Mouse (Mus musculus) hindbrain, embryonic 14.5 days (tissue): Measurements from ENCODE around the gene Bcas3. TPM values are rescaled to one million over a fixed set of nuclear protein-coding genes. Genes with fewer than 3 reads are reported as not detected.
A peak's percentile ranks its signal among the peaks of the same experiment; 100 is the strongest.

Experiments used
- ATAC-seq: fragments of 200-750 bp; cut with Nextera tagmentation; 2 replicates; pipeline ENCODE4 v1.8.0; 2017; ENCODE audit warnings: moderate number of reproducible peaks, mild to moderate bottlenecking, moderate TSS enrichment, moderate library complexity; ENCODE audit not compliant: low FRiP score
- DNase-seq: peaks from one replicate; pipeline ENCODE4 v3.0.0-alpha.2; 2015; ENCODE audit warnings: low spot score
- H3K27ac ChIP-seq: fragments of 300-500 bp; sonication (generic); 2 replicates; pipeline ENCODE4 v1.5.1; 2014; ENCODE audit warnings: mild to moderate bottlenecking, moderate library complexity
- H3K27me3 ChIP-seq: fragments of 300-500 bp; sonication (generic); 2 replicates; pipeline ENCODE4 v1.6.1; 2014; ENCODE audit warnings: mild to moderate bottlenecking, low read length, mixed read lengths; ENCODE audit not compliant: control insufficient read depth, insufficient read depth
- H3K36me3 ChIP-seq: fragments of 300-500 bp; sonication (generic); replicated peaks from 2 replicates; pipeline ENCODE4 v1.6.1; 2014; ENCODE audit not compliant: control insufficient read depth, insufficient read depth
- H3K4me1 ChIP-seq: fragments of 300-500 bp; sonication (generic); replicated peaks from 2 replicates; pipeline ENCODE4 v1.6.1; 2014; ENCODE audit warnings: antibody characterized with exemption, low read length, mixed read lengths; ENCODE audit not compliant: control insufficient read depth, insufficient read depth
- H3K4me2 ChIP-seq: fragments of 300-500 bp; sonication (generic); replicated peaks from 2 replicates; pipeline ENCODE4 v1.6.1; 2014; ENCODE audit warnings: mild to moderate bottlenecking, moderate library complexity
- H3K4me3 ChIP-seq: fragments of 300-500 bp; sonication (generic); replicated peaks from 2 replicates; pipeline ENCODE4 v1.5.1; 2014; ENCODE audit warnings: mild to moderate bottlenecking, low read length
- H3K9ac ChIP-seq: fragments of 300-500 bp; sonication (generic); 2 replicates; pipeline ENCODE4 v1.6.1; 2014
- H3K9me3 ChIP-seq: fragments of 300-500 bp; sonication (generic); 2 replicates; pipeline ENCODE4 v1.6.1; 2016; ENCODE audit warnings: low read length; ENCODE audit not compliant: control insufficient read depth
- WGBS: fragments of 180-500 bp; shearing (Covaris S2); extraction: QIAGEN DNeasy Blood & Tissue Kit; methylation state at CpG from one replicate; pipeline ENCODE4 v1.1.7; 2014; 5-methylcytosine and 5-hydroxymethylcytosine counted together
- polyA plus RNA-seq: library from polyadenylated mRNA; unstranded; fragments of >200 nt; fragmentation: Nextera tagmentation; extraction: Ambion mirVana; gene quantifications from 2 replicates; pipeline ENCODE4 v1.2.1, GENCODE M21; 2014

Gene Bcas3
- polyA plus RNA-seq, 1 experiment from 2014 or later: 29.2 TPM

DNA sequence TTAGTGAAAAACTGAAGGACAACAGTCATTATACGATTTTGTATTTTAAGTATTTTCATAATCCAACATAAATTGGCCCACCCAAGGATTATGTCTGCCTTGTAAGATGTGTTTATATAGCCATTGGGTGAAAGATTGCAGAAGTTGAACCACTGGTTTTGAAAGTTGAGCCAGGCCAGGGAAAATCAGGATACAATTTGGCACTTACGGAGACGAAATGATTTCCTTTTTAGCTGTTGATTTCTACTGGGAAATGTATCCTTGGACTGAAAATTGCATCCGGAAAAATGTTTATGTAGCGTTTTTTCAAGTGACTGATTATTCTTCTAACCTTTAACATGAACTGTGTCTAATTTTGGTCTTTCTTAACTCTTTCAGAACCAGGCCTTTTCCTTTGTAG is 260.1 kb downstream of the Bcas3 start:
- H3K27ac ChIP-seq: no peak overlapping the region
- H3K4me3 ChIP-seq: no peak overlapping the region
- H3K9me3 ChIP-seq: no peaks in the 10 kb centered on the region
- H3K4me1 ChIP-seq: no peaks in the 10 kb centered on the region
- H3K36me3 ChIP-seq: no peaks in the 10 kb centered on the region
- ATAC-seq: no peak
- no peaks in the 10 kb centered on the region for H3K27me3 ChIP-seq
- 82% methylated on average over 5 of the region's 5 CpGs for WGBS
- DNase-seq: no peak
- no peak overlapping the region for H3K4me2 ChIP-seq
- H3K9ac ChIP-seq: no peak overlapping the region

DNA sequence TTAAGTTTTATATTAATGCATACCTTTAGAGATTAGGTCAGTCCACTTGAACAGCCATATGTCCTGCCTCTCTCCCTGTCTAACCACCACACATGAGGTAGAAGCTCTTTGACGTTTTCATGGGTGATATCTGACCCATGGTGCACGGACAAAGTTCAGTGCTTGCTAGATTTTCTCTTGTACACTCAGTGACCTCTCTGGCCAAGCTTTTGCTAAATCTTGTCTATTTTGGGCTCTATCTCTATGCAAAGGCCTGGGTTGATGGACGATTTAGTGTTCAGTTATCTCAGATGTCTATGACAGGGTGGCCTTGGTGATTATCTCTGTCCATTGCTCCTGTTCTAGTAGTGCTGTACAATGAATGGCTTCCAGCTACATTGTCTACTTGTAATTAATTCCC is 260.6 kb downstream of the Bcas3 start:
- H3K9ac ChIP-seq: no peak overlapping the region
- H3K4me2 ChIP-seq: no peak overlapping the region
- no peaks in the 10 kb centered on the region for H3K36me3 ChIP-seq
- H3K4me1 ChIP-seq: no peaks in the 10 kb centered on the region
- DNase-seq: no peak
- H3K27me3 ChIP-seq: no peaks in the 10 kb centered on the region
- no peak overlapping the region for H3K27ac ChIP-seq
- no peak for ATAC-seq
- no peak overlapping the region for H3K4me3 ChIP-seq
- WGBS: 86% methylated on average over 3 of the region's 3 CpGs
- H3K9me3 ChIP-seq: no peaks in the 10 kb centered on the region

DNA sequence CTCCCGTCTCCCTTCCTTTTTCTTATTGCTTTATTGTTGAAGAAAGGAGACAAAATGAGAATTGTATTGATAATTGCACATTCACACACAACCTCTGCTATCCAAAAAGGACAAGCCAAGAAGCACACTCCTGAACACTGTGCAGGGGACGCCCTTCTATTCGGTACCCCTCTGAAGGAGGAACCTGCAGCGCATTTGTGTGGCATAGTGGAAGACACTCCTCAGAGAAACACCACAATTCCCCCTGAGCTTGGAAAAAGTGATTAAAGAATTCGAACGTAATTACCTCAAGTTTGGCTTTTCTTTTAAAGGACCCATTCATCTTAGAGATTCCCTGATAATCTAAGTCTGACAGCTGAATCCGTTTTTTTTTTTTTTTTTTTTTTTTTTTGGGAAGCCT is 261.5 kb downstream of the Bcas3 start:
- no peak overlapping the region for H3K4me2 ChIP-seq
- no peak overlapping the region for H3K4me3 ChIP-seq
- no peaks in the 10 kb centered on the region for H3K27me3 ChIP-seq
- no peaks in the 10 kb centered on the region for H3K9me3 ChIP-seq
- no peak for ATAC-seq
- H3K36me3 ChIP-seq: no peaks in the 10 kb centered on the region
- no peak overlapping the region for H3K9ac ChIP-seq
- 81% methylated on average over 7 of the region's 7 CpGs for WGBS
- H3K4me1 ChIP-seq: peaks cover 5% of the 10 kb centered on the region; the same call in 1 of the 2 replicates
- no peak overlapping the region for H3K27ac ChIP-seq
- DNase-seq: no peak

DNA sequence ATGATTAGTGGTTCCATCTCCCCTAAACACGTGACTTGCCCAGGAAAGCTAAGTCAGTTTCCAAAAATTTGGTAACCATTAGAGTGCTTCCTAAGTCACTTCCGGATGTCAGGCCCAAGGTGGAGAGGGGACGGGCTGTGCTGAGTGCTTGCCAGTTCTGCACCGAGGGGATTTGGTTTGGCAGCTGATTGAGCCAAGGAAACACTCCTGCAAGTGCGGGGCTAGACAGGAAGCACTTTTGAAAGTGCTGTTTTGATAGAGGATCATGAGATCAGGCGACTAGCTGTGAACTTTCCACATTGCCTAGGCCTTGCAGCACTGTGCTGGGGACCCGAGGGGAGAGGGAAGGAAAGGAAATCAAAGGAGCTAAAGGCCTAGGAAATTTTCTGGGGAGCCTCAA is 262.5 kb downstream of the Bcas3 start:
- Histone ChIP-seq H3K9ac (no peak overlapping the region), H3K27me3 (no peaks in the 10 kb centered on the region), H3K4me3 (no peak overlapping the region), H3K4me2 (no peak overlapping the region), H3K4me1 (peaks cover 5% of the 10 kb centered on the region; the same call in 1 of the 2 replicates), H3K9me3 (no peaks in the 10 kb centered on the region), H3K36me3 (no peaks in the 10 kb centered on the region), H3K27ac (no peak overlapping the region)
- ATAC-seq (no peak), DNase-seq (no peak)
- WGBS: 79% methylated on average over 7 of the region's 7 CpGs

DNA sequence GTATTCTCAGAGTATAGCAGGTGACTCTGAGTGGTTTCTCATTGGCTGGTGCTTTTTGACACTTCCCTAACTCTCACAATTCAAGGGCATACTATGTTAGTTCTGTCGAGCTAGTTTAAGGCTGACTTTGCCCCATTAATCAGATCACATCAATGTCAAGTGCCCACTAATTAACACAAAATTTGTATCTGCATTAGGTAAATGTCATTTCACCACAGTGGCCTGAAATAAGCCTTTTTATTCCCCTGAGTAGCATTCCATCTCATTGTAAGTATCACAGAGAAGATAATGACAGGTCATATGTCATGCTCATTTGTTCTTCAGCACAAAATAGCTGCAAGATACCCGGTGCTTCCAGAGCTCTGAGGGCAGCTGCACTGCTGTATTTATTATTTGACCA is 268.5 kb downstream of the Bcas3 start:
- no peak overlapping the region for H3K27ac ChIP-seq
- no peaks in the 10 kb centered on the region for H3K36me3 ChIP-seq
- ATAC-seq (no peak), DNase-seq (no peak)
- no peaks in the 10 kb centered on the region for H3K9me3 ChIP-seq
- no peak overlapping the region for H3K4me2 ChIP-seq
- peaks cover 5% of the 10 kb centered on the region; the same call in 1 of the 2 replicates for H3K4me1 ChIP-seq
- H3K4me3 ChIP-seq: no peak overlapping the region
- H3K9ac ChIP-seq: no peak overlapping the region
- WGBS: 24% methylated on average over 2 of the region's 2 CpGs
- no peaks in the 10 kb centered on the region for H3K27me3 ChIP-seq

DNA sequence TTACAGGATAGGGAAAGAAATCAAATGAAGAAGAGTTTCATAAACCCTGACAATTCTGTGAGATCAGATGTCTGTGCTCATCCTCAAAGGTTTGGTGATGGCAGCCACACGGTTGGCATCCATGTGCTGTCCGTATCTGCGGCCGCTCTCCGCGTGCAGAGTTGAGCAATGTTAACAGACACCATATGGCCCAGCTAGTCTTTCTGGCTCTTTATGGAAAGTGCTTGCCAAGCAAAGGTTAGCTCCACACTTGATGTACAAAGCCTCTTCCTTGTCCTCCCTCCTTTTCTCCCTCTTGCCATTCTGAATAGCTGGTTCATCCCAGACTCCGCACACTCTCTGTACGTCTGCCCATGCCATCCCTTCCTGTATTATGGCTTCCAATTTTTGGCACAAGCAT is 269.0 kb downstream of the Bcas3 start:
- H3K27me3 ChIP-seq: no peaks in the 10 kb centered on the region
- 79% methylated on average over 8 of the region's 8 CpGs for WGBS
- H3K36me3 ChIP-seq: no peaks in the 10 kb centered on the region
- no peak overlapping the region for H3K27ac ChIP-seq
- DNase-seq (no peak), ATAC-seq (no peak)
- no peak overlapping the region for H3K4me2 ChIP-seq
- no peaks in the 10 kb centered on the region for H3K9me3 ChIP-seq
- H3K4me1 ChIP-seq: peaks cover 5% of the 10 kb centered on the region; the same call in 1 of the 2 replicates
- H3K9ac ChIP-seq: no peak overlapping the region
- no peak overlapping the region for H3K4me3 ChIP-seq

DNA sequence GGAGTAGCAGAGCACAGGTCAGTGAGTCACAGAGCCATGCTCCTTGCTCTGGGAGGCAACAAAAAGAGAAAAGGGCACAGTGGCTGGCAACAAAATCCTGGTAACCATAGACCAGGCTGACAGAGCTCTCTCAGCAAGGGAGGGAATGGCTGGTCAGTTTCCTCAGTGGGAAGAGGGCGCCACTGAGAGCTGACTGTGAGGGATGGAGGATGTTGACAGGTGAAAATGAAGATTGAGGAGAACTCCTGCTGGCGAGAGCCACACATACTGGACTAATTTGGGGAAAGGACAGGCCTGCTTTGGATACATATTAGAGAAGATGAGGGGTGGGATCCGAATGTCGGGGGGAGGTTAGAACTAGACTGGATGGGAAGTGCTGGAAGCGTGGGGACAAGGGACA is 272.2 kb downstream of the Bcas3 start:
- Histone ChIP-seq H3K27me3 (no peaks in the 10 kb centered on the region), H3K27ac (no peak overlapping the region), H3K9ac (no peak overlapping the region), H3K4me1 (peaks cover 7% of the 10 kb centered on the region), H3K9me3 (no peaks in the 10 kb centered on the region), H3K4me3 (no peak overlapping the region), H3K4me2 (no peak overlapping the region), H3K36me3 (no peaks in the 10 kb centered on the region)
- no peak for ATAC-seq
- 61% methylated on average over 5 of the region's 5 CpGs for WGBS
- no peak for DNase-seq

DNA sequence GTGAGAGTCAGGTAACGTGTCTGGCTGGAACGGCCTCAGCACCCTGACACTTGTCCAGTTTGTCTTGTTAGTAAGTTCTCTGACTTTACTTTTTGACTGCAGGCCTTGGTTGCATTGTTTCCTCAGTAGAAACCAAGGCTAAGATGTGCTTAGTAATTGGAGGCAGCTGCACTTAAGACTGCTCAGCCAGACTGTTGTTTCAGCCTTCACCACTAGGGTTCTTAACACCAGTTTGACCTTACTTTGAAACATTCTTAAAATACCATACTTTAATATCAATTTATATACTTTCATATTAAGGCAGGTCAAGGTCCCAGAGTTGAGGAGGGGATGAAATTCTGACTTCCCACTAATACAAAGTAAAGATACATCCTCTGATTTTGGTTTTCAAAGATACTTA is 273.9 kb downstream of the Bcas3 start:
- Histone ChIP-seq H3K4me2 (no peak overlapping the region), H3K27ac (no peak overlapping the region), H3K36me3 (no peaks in the 10 kb centered on the region), H3K9me3 (no peaks in the 10 kb centered on the region), H3K4me1 (peaks cover 7% of the 10 kb centered on the region), H3K27me3 (no peaks in the 10 kb centered on the region), H3K9ac (no peak overlapping the region), H3K4me3 (no peak overlapping the region)
- 93% methylated on average over 2 of the region's 2 CpGs for WGBS
- ATAC-seq: no peak
- DNase-seq: no peak

DNA sequence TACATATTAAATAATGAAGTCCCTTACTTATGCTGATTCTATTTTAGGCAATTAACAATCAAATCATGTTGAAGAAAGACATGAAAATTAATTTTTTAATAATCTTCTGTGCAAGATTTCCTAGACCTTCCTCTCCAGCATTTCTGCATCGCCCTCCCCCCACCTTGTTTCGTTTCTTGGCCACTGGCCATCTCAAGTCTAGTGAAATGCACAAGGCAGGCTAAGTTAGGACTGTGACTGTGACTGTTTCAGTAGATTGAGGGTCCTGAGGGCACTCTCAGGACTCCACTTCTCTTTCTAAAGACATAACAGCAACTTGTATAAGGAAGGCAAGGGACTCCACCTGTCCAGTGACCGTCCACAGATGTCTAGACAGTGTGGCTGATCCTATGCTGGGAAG is 274.4 kb downstream of the Bcas3 start:
- Histone ChIP-seq H3K36me3 (no peaks in the 10 kb centered on the region), H3K9me3 (no peaks in the 10 kb centered on the region), H3K9ac (no peak overlapping the region), H3K4me1 (peaks cover 7% of the 10 kb centered on the region), H3K4me3 (no peak overlapping the region), H3K4me2 (no peak overlapping the region), H3K27ac (no peak overlapping the region), H3K27me3 (no peaks in the 10 kb centered on the region)
- 77% methylated on average over 3 of the region's 3 CpGs for WGBS
- DNase-seq (no peak), ATAC-seq (no peak)

DNA sequence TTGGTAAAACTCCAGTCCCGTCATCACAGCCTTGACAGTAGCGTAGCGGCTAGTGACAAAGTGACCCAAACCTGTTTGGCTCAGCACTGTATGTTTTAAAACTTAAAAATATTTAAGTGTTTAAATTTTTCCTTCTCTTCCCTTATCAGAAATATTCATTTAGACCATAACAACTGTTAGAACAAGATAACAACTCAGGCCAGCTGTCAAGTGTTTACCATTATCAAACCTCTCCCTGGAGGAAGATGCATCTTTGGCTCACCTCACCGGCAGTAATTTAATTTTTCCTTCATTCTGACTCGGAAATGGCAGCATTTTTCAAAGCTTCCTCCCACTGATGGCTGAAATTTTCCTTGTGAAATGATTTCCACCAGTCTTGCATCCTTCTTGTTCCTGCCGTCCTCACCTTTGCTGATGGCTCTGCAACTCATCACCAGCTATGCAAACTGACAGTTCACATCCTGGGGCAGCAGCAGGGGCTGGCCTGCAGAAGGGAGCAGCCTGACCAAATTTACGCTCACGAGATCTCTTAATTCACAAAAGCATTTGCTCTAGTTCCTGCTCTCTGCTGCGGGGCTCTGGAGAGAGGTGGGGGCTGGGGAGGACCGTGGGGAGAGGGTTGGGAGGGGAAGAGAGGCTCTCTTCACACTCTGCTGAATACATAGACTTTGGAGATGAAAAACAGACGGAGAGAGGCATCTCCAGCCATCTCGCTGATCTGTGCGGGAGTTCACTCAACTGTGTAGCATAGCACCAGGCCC is 275.5 kb downstream of the Bcas3 start:
- no peaks in the 10 kb centered on the region for H3K36me3 ChIP-seq
- H3K9me3 ChIP-seq: no peaks in the 10 kb centered on the region
- peak overlapping the region; percentile 19 for H3K4me2 ChIP-seq
- peaks cover 7% of the 10 kb centered on the region for H3K4me1 ChIP-seq
- DNase-seq (no peak), ATAC-seq (no peak)
- H3K27me3 ChIP-seq: no peaks in the 10 kb centered on the region
- 35% methylated on average over 13 of the region's 13 CpGs for WGBS
- no peak overlapping the region for H3K4me3 ChIP-seq
- peak overlapping the region; percentile 29; the same call in 1 of the 2 replicates for H3K9ac ChIP-seq
- no peak overlapping the region for H3K27ac ChIP-seq
